Comparison of ENCODE assay signal across 7 mouse cellular contexts in the genomic region with DNA sequence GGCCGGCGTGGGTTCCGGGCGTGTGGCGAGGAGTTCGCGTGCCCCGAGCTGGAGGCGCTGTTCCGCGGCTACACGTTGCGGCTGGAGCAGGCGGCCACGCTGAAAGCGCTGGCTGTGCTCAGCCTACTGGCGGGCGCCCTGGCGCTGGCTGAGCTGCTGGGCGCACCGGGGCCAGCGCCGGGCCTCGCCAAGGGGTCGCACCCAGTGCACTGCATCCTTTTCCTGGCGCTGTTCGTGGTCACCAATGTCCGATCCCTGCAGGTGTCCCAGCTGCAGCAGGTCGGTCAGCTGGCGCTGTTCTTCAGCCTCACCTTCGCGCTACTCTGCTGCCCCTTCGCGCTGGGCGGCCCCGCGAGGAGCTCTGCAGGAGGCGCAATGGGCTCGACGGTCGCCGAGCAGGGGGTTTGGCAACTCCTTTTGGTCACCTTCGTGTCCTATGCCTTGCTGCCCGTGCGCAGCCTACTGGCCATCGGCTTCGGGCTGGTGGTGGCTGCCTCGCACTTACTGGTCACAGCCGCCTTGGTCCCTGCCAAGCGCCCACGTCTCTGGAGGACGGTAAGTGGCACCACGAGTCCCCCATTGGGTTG. TPM values are rescaled to one million over a fixed set of nuclear protein-coding genes. Genes with fewer than 3 reads are reported as not detected.
A peak's percentile ranks its signal among the peaks of the same experiment; 100 is the strongest.
DNase-seq lines count a peak whose midpoint lies in the region; ATAC-seq and TF ChIP-seq lines count a peak whose summit lies in the region.

No protein-coding gene starts in this region.

- H3K27me3 ChIP-seq in E14TG2a.4 (ENCODE audit: insufficient read depth, low read length) = peaks cover 84% of the 10 kb centered on the region
- peaks cover 88% of the 10 kb centered on the region for H3K27me3 ChIP-seq in embryonic facial prominence, embryonic 10.5 days (replicated peaks; ENCODE audit: low read depth, poor library complexity, severe bottlenecking)
- H3K27me3 ChIP-seq in hindbrain, embryonic 13.5 days = peaks cover 64% of the 10 kb centered on the region
- H3K27me3 ChIP-seq in limb, embryonic 14.5 days (ENCODE audit: control insufficient read depth, insufficient read depth, low read length) = peaks cover 63% of the 10 kb centered on the region
- peaks cover 3% of the 10 kb centered on the region; the same call in 1 of the 2 replicates for H3K27me3 ChIP-seq in neural tube, embryonic 14.5 days (ENCODE audit: control insufficient read depth, insufficient read depth, low read length)

- peaks cover 58% of the 10 kb centered on the region for H3K4me1 ChIP-seq in E14TG2a.4 (replicated peaks; ENCODE audit: low read depth, low read length)
- peaks cover 7 to 26% of the 10 kb centered on the region in 2 experiments for H3K4me1 ChIP-seq in ES-E14 (ENCODE audit: control insufficient read depth in 2 of 2, insufficient read depth in 2 of 2, low read length in 2 of 2, poor library complexity in 1 of 2)
- H3K4me1 ChIP-seq in embryonic facial prominence, embryonic 10.5 days = peaks cover 36% of the 10 kb centered on the region
- peaks cover 39% of the 10 kb centered on the region for H3K4me1 ChIP-seq in hindbrain, embryonic 13.5 days (replicated peaks)
- H3K4me1 ChIP-seq in limb, embryonic 14.5 days (ENCODE audit: control insufficient read depth, insufficient read depth, low read length) = peaks cover 14% of the 10 kb centered on the region
- H3K4me1 ChIP-seq in neural tube, embryonic 14.5 days (ENCODE audit: control insufficient read depth, insufficient read depth, low read length) = peaks cover 12% of the 10 kb centered on the region

- peak overlapping the region; percentile 65 for H3K9ac ChIP-seq in ES-E14 (ENCODE audit: insufficient read depth, low read depth, low read length, poor library complexity, severe bottlenecking)
- H3K9ac ChIP-seq in hindbrain, embryonic 13.5 days = peak overlapping the region; percentile 78
- peak overlapping the region; percentile 56 for H3K9ac ChIP-seq in limb, embryonic 14.5 days (ENCODE audit: low read depth, low read length, severe bottlenecking)
- H3K9ac ChIP-seq in neural tube, embryonic 14.5 days (replicated peaks; ENCODE audit: low read depth, low read length) = peak overlapping the region; percentile 74

- H3K36me3 ChIP-seq in E14TG2a.4 (ENCODE audit: insufficient read depth, low read length) (no peaks in the 10 kb centered on the region), ES-E14 (ENCODE audit: control insufficient read depth, insufficient read depth, low read length, poor library complexity, severe bottlenecking) (no peaks in the 10 kb centered on the region)
- no peaks in the 10 kb centered on the region for H3K36me3 ChIP-seq in embryonic facial prominence, embryonic 10.5 days (replicated peaks)
- H3K36me3 ChIP-seq in hindbrain, embryonic 13.5 days = no peaks in the 10 kb centered on the region
- H3K36me3 ChIP-seq in limb, embryonic 14.5 days (ENCODE audit: control insufficient read depth, insufficient read depth, low read length) = no peaks in the 10 kb centered on the region
- no peaks in the 10 kb centered on the region for H3K36me3 ChIP-seq in neural tube, embryonic 14.5 days (ENCODE audit: control insufficient read depth, insufficient read depth, low read length)

- ATAC-seq in hindbrain, embryonic 13.5 days (ENCODE audit: low FRiP score) = peak; percentile 63
- ATAC-seq in limb, embryonic 14.5 days (ENCODE audit: low FRiP score, low read depth) = peak; percentile 62
- peak; percentile 70 for ATAC-seq in neural tube, embryonic 14.5 days (ENCODE audit: low read depth)

- peak overlapping the region; percentile 82 for H3K4me3 ChIP-seq in E14TG2a.4 (replicated peaks; ENCODE audit: low read length)
- H3K4me3 ChIP-seq in ES-E14 (ENCODE audit: insufficient read depth in 1 of 2, low read depth in 1 of 2, low read length in 2 of 2, poor library complexity in 1 of 2, severe bottlenecking in 1 of 2) = peak overlapping the region; percentile 72 to 77
- peak overlapping the region; percentile 72 for H3K4me3 ChIP-seq in embryonic facial prominence, embryonic 10.5 days
- peak overlapping the region; percentile 71 for H3K4me3 ChIP-seq in hindbrain, embryonic 13.5 days
- H3K4me3 ChIP-seq in limb, embryonic 14.5 days (replicated peaks; ENCODE audit: low read length) = peak overlapping the region; percentile 55
- H3K4me3 ChIP-seq in neural tube, embryonic 14.5 days (ENCODE audit: low read depth, low read length) = peak overlapping the region; percentile 70

- H3K4me2 ChIP-seq in hindbrain, embryonic 13.5 days = peak overlapping the region; percentile 91
- peak overlapping the region; percentile 95 for H3K4me2 ChIP-seq in limb, embryonic 14.5 days (replicated peaks; ENCODE audit: low read depth, low read length, severe bottlenecking)
- peak overlapping the region; percentile 93 for H3K4me2 ChIP-seq in neural tube, embryonic 14.5 days (ENCODE audit: low read depth, low read length)

- in situ Hi-C loops in ES-E14 (cut with MboI; ENCODE audit: low sequenced_read_pairs in 2 of 2, unreplicated experiment in 2 of 2) = no loop called here

- H3K9me3 ChIP-seq in E14TG2a.4 (ENCODE audit: low read length) = no peaks in the 10 kb centered on the region
- H3K9me3 ChIP-seq in ES-E14 (ENCODE audit: control insufficient read depth, insufficient read depth, low read depth, low read length) = no peaks in the 10 kb centered on the region
- H3K9me3 ChIP-seq in embryonic facial prominence, embryonic 10.5 days = no peaks in the 10 kb centered on the region
- no peaks in the 10 kb centered on the region for H3K9me3 ChIP-seq in hindbrain, embryonic 13.5 days
- no peaks in the 10 kb centered on the region for H3K9me3 ChIP-seq in limb, embryonic 14.5 days (ENCODE audit: control insufficient read depth, low read length)
- H3K9me3 ChIP-seq in neural tube, embryonic 14.5 days (ENCODE audit: control insufficient read depth, low read length) = no peaks in the 10 kb centered on the region

- WGBS in embryonic facial prominence, embryonic 10.5 days = under 1% methylated on average over 53 of the region's 53 CpGs
- WGBS in hindbrain, embryonic 13.5 days = under 1% methylated on average over 52 of the region's 53 CpGs
- under 1% methylated on average over 44 of the region's 53 CpGs for WGBS in limb, embryonic 14.5 days
- under 1% methylated on average over 45 of the region's 53 CpGs for WGBS in neural tube, embryonic 14.5 days

- no peak for DNase-seq in ES-E14 (ENCODE audit: low read depth, low spot score)
- DNase-seq in embryonic facial prominence, embryonic 10.5 days (ENCODE audit: low spot score) = peak; percentile 70
- DNase-seq in limb, embryonic 14.5 days (ENCODE audit: low spot score) = no peak
- DNase-seq in urinary bladder, postnatal 10 days (ENCODE audit: low spot score) = no peak

- TF ChIP-seq CTCF in E14TG2a.4 (conservative IDR thresholded peaks at IDR 0.05; ENCODE audit: low read length) = no peak

- TF ChIP-seq POLR2A in limb, embryonic 14.5 days (IDR thresholded peaks at IDR 0.05; ENCODE audit: borderline replicate concordance, extremely low read depth, insufficient read depth, insufficient read length) = no peak

- H3K27ac ChIP-seq in ES-E14 (ENCODE audit: insufficient read depth, low read depth, low read length, poor library complexity, severe bottlenecking) = no peak overlapping the region
- H3K27ac ChIP-seq in embryonic facial prominence, embryonic 10.5 days (replicated peaks) = peak overlapping the region; percentile 72
- peak overlapping the region; percentile 23; the same call in 1 of the 2 replicates for H3K27ac ChIP-seq in hindbrain, embryonic 13.5 days
- H3K27ac ChIP-seq in limb, embryonic 14.5 days (replicated peaks; ENCODE audit: low read depth, low read length) = no peak overlapping the region
- 0 out of 2 replicates have a peak overlapping the region, but pooled peaks have one; percentile 12 for H3K27ac ChIP-seq in neural tube, embryonic 14.5 days (ENCODE audit: low read depth, low read length)

TF ChIP-seq in ES-E14, 5 proteins besides CTCF, POLR2A, EP300 and RAD21:
- TF ChIP-seq ZNF384 (IDR thresholded peaks at IDR 0.05; ENCODE audit: low read depth, low read length) (no peak), MAFK (IDR thresholded peaks at IDR 0.05; ENCODE audit: insufficient read depth, low read depth, low read length) (no peak), CHD2 (IDR thresholded peaks at IDR 0.05; ENCODE audit: low read depth, low read length) (no peak), ZC3H11A (IDR thresholded peaks at IDR 0.05; ENCODE audit: borderline replicate concordance, low read depth, low read length) (no peak), HCFC1 (IDR thresholded peaks at IDR 0.05; ENCODE audit: borderline replicate concordance, insufficient read depth, low read length) (no peak)
TF ChIP-seq in ES-E14: peak in this region for 0.

RNA-seq across cellular contexts. Expression of gene Adcy1, which starts 0.5 kb away (rescaled TPM):
- total RNA-seq in ES-E14 (2012; rRNA removed) = 5.5 and 7.5 TPM in 2 replicates
- 0.73 and 1.2 TPM in 2 replicates for polyA plus RNA-seq in embryonic facial prominence, embryonic 10.5 days (2016; fragmentation: Nextera tagmentation; extraction: Ambion mirVana)
- 4.5 and 5.1 TPM in 2 replicates for polyA plus RNA-seq in hindbrain, embryonic 13.5 days (2015; fragmentation: Nextera tagmentation; extraction: Ambion mirVana)
- 3.1 and 3.9 TPM in 2 replicates for polyA plus RNA-seq in limb, embryonic 14.5 days (2012; rRNA removed)
- polyA plus RNA-seq in limb, embryonic 14.5 days (2014; fragmentation: Nextera tagmentation; extraction: Ambion mirVana) = 1.8 and 2.0 TPM in 2 replicates
- polyA plus RNA-seq in neural tube, embryonic 14.5 days (2014; fragmentation: Nextera tagmentation; extraction: Ambion mirVana) = 18.1 and 24.2 TPM in 2 replicates

Comparison
In these comparisons a context has a peak if more than half of its experiments do, and no peak if none do; other contexts are left out.
1. H3K27ac ChIP-seq: peak in embryonic facial prominence, embryonic 10.5 days (single experiment), hindbrain, embryonic 13.5 days (single experiment) and neural tube, embryonic 14.5 days (single experiment); none in ES-E14 (single experiment) and limb, embryonic 14.5 days (single experiment).
2. Peak in every context shown above with its lines, with median percentiles within 50 percentile points of each other: H3K4me3 ChIP-seq, H3K9ac ChIP-seq, ATAC-seq and H3K4me2 ChIP-seq.